Mouse (Mus musculus) regulatory T cell (primary cell): ENCODE measurements around the gene Lin28b.

Experiments used
- in situ Hi-C: fragments of 300-600 bp; cut with MboI, MseI; formaldehyde crosslinking; loops from one replicate; pipeline ENCODE4 v1.15.1; 2025; ENCODE audit warnings: high pct_unique_total_duplicates

The Lin28b gene

GRCm38 (mm10) chr10:45485761-45486602 is at the start of gene Lin28b:
TSS of gene Lin28b (minus strand) at chr10:45486395.
- in situ Hi-C loops, result no loop called here

- in situ Hi-C loops, result no loop called here
Observed at GRCm38 (mm10) chr10:45511764-45512163, 25.6 kb upstream of the Lin28b start.

GRCm38 (mm10) chr10:45510662-45511061 is 24.5 kb upstream of the Lin28b start:
- in situ Hi-C loops, result no loop called here

GRCm38 (mm10) chr10:45500259-45500658 is 14.1 kb upstream of the Lin28b start:
- in situ Hi-C loops, result no loop called here

- in situ Hi-C loops, result no loop called here
Observed at GRCm38 (mm10) chr10:45486603-45486946, 380 bp upstream of the Lin28b start.

GRCm38 (mm10) chr10:45485226-45485760 is 902 bp downstream of the Lin28b start:
- in situ Hi-C loops, result no loop called here

- in situ Hi-C loops, result no loop called here
Observed at GRCm38 (mm10) chr10:45483210-45483609, 3.0 kb downstream of the Lin28b start.

- in situ Hi-C loops, result no loop called here
Observed at GRCm38 (mm10) chr10:45473663-45474333, 12.4 kb downstream of the Lin28b start.

- in situ Hi-C loops, result no loop called here
Observed at GRCm38 (mm10) chr10:45473143-45473484, 13.1 kb downstream of the Lin28b start.

- in situ Hi-C loops, result no loop called here
Observed at GRCm38 (mm10) chr10:45472431-45473142, 13.6 kb downstream of the Lin28b start.

- in situ Hi-C loops, result no loop called here
Observed at GRCm38 (mm10) chr10:45471321-45471720, 14.9 kb downstream of the Lin28b start.

- in situ Hi-C loops, result no loop called here
Observed at GRCm38 (mm10) chr10:45470079-45470739, 16.0 kb downstream of the Lin28b start.

GRCm38 (mm10) chr10:45469027-45469996 is 16.9 kb downstream of the Lin28b start:
- in situ Hi-C loops, result no loop called here

GRCm38 (mm10) chr10:45468180-45468915 is 17.8 kb downstream of the Lin28b start:
- in situ Hi-C loops, result no loop called here

- in situ Hi-C loops, result no loop called here
Observed at GRCm38 (mm10) chr10:45458637-45459036, 27.6 kb downstream of the Lin28b start.

GRCm38 (mm10) chr10:45458074-45458473 is 28.1 kb downstream of the Lin28b start:
- in situ Hi-C loops, result no loop called here

GRCm38 (mm10) chr10:45446625-45447024 is 39.6 kb downstream of the Lin28b start:
- in situ Hi-C loops, result loop anchor here (10.0 kb wide), 1 partner anchor 658 kb away; no protein-coding TSS in a partner anchor

- in situ Hi-C loops, result loop anchor here (10.0 kb wide), 1 partner anchor 659 kb away; no protein-coding TSS in a partner anchor
Observed at GRCm38 (mm10) chr10:45446215-45446614, 40.0 kb downstream of the Lin28b start.

- in situ Hi-C loops, result no loop called here
Observed at GRCm38 (mm10) chr10:45422372-45422771, 63.8 kb downstream of the Lin28b start.

GRCm38 (mm10) chr10:45412144-45412543 is 74.1 kb downstream of the Lin28b start:
- in situ Hi-C loops, result no loop called here
